Mouse (Mus musculus) kidney, postnatal 10 days (tissue): ENCODE results near the gene 4930402F06Rik.

Experiments used
- DNase-seq: peaks from one replicate; pipeline ENCODE4 v3.0.0; 2021; ENCODE audit warnings: mixed read lengths

Gene 4930402F06Rik

GRCm38 (mm10) chr2:35397096-35397495 lies at the start of gene 4930402F06Rik:
TSS of gene 4930402F06Rik (minus strand) at chr2:35397175.
- no peak for DNase-seq

- DNase-seq: peak; percentile 62
Measured at GRCm38 (mm10) chr2:35446300-35446699, 49.3 kb upstream of the 4930402F06Rik start.

DNA sequence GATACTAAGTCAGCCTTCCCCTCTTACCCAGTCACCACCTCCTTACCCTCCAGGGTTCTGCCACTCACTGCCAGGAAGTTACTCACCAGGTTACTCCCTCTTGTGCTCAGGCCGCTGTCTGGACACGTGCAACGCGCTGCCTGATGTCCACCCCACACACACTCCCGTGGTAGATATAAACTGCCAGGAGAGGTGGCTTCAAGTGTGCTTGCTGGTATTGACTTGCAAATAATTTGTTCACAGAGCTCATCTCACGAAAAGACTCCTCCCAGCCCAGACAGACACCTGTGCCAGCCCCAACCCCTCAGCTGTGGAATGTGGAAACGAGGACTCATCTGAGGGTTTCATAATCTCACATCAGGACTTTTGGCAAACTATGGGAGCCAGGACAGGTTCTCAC lies 48.6 kb upstream of the 4930402F06Rik start:
- no peak for DNase-seq

- no peak for DNase-seq
Measured at GRCm38 (mm10) chr2:35444764-35445262, 47.8 kb upstream of the 4930402F06Rik start.

GRCm38 (mm10) chr2:35443981-35444763 lies 47.2 kb upstream of the 4930402F06Rik start:
- peak; percentile 48 for DNase-seq

- DNase-seq: no peak
Measured at GRCm38 (mm10) chr2:35443325-35443724, 46.4 kb upstream of the 4930402F06Rik start.

GRCm38 (mm10) chr2:35442079-35442478 lies 45.1 kb upstream of the 4930402F06Rik start:
- DNase-seq: peak; percentile 45

- no peak for DNase-seq
Measured at GRCm38 (mm10) chr2:35441419-35441818, 44.4 kb upstream of the 4930402F06Rik start.

- DNase-seq: no peak
Measured at GRCm38 (mm10) chr2:35440480-35440879, 43.5 kb upstream of the 4930402F06Rik start.

GRCm38 (mm10) chr2:35437796-35438195 lies 40.8 kb upstream of the 4930402F06Rik start:
- DNase-seq: no peak

GRCm38 (mm10) chr2:35434576-35435123 lies 37.7 kb upstream of the 4930402F06Rik start:
- DNase-seq: no peak

GRCm38 (mm10) chr2:35433428-35433827 lies 36.5 kb upstream of the 4930402F06Rik start:
- DNase-seq: peak; percentile 62

DNA sequence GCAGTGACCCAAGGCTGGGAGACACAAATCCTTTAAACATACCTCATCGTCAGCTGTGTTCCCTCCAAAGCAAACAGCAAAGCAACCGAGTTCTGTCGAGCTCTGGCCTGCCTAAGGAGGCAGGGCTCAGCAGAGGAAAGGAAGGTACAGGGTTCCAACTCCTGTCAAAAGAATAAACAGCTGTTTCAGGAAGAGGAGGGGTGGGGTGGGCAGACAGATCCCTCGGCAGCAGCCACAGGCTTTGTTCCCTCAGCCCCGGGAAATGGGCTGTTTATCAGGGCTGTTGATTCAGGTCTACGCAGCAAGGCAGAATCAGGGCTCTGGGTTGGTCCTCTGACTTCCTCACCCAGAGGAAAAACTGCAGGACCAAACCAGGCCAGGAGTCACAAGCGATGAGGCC lies 35.5 kb upstream of the 4930402F06Rik start:
- peak; percentile 57 for DNase-seq

- peak; percentile 47 for DNase-seq
Measured at GRCm38 (mm10) chr2:35432011-35432410, 35.0 kb upstream of the 4930402F06Rik start.

DNA sequence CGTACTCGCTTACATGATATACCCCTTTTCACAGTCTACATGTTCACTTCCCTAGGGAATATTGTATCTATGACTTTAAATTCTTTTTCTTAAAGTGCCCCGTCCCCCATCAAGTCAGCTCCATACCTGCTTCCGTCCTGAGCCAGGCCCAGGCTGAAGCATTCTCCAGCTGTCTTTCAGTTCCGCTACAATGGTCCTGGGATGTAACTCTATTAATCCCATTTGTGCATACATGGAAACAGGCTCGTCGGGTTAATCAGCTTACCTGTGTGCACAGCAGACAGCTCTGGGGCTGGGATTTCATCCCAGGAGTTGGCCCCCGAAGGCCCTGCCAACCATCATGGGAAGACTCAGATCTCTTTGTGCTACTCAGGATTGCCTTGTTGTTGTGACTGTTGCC lies 33.8 kb upstream of the 4930402F06Rik start:
- no peak for DNase-seq

- no peak for DNase-seq
Measured at GRCm38 (mm10) chr2:35428615-35429300, 31.8 kb upstream of the 4930402F06Rik start.

GRCm38 (mm10) chr2:35427559-35427958 lies 30.6 kb upstream of the 4930402F06Rik start:
- no peak for DNase-seq

- DNase-seq: no peak
Measured at GRCm38 (mm10) chr2:35423711-35424339, 26.9 kb upstream of the 4930402F06Rik start.

- no peak for DNase-seq
Measured at GRCm38 (mm10) chr2:35422384-35422783, 25.4 kb upstream of the 4930402F06Rik start.

GRCm38 (mm10) chr2:35420681-35421080 lies 23.7 kb upstream of the 4930402F06Rik start:
- no peak for DNase-seq

DNA sequence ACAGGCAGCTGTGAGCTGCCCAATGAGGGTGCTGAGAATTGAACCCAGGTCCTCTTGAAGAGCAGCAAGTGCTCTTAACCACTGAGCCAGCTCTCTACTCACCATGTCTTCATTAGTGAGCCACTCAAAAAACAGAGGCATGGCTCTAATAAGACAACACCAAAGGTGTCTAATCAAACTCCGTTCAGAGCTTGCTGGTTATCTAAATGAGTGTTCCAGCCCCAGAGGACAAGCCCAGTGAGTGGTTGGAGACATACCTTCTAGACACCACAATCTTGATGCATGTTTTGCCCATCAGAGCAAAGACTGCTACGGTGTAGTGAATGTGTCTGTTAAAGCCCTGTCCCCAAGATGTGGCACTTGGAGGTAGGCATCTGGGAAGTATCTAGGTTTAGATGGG lies 22.7 kb upstream of the 4930402F06Rik start:
- no peak for DNase-seq

DNA sequence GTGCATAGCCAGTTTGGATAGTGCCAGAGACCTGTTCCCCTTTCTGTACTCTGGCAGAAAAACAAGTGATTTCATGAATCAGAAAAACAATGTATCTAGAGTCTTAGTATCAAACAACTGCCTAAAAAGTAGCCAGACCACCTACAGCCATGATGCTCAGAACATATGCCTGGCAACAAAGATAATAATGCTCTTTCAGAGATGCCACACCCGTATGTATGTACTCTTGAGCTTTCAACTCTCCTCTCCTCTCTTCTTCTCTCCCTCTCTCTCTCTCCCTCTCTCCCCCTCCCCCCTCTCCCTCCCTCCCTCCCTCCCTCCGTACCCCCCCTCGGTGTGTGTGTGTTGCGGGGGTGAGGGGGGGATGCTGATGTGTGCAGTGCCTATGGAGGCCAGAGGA lies 22.3 kb upstream of the 4930402F06Rik start:
- no peak for DNase-seq

- no peak for DNase-seq
Measured at GRCm38 (mm10) chr2:35417231-35417630, 20.3 kb upstream of the 4930402F06Rik start.
